Mouse (Mus musculus) liver, embryonic 14.5 days (tissue): Measurements from ENCODE around the gene Ptcd3. TPM values are rescaled to one million over a fixed set of nuclear protein-coding genes. Genes with fewer than 3 reads are reported as not detected.
A peak's percentile ranks its signal among the peaks of the same experiment; 100 is the strongest.

ENCODE experiments used
- ATAC-seq: fragments of 200-750 bp; cut with Nextera tagmentation; 2 replicates; pipeline ENCODE4 v1.8.0; 2017; ENCODE audit warnings: moderate number of reproducible peaks, mild to moderate bottlenecking, moderate library complexity; ENCODE audit not compliant: insufficient read depth
- DNase-seq, 3 experiments: peaks; one replicate each; pipeline ENCODE4 v3.0.0-alpha.2; 2012 to 2013; ENCODE audit warnings: low read depth in 3 of 3, low spot score in 3 of 3
- H3K27ac ChIP-seq: fragments of 300-500 bp; sonication (generic); 2 replicates; pipeline ENCODE4 v1.5.1; 2014; ENCODE audit warnings: moderate library complexity, mild to moderate bottlenecking, control low read depth, inconsistent platforms
- H3K27me3 ChIP-seq: fragments of 300-500 bp; sonication (generic); 2 replicates; pipeline ENCODE4 v1.6.1; 2014; ENCODE audit warnings: mild to moderate bottlenecking, low read length, moderate library complexity; ENCODE audit not compliant: control insufficient read depth, insufficient read depth
- H3K36me3 ChIP-seq: fragments of 300-500 bp; sonication (generic); replicated peaks from 2 replicates; pipeline ENCODE4 v1.6.1; 2014; ENCODE audit warnings: low read depth; ENCODE audit not compliant: control insufficient read depth, insufficient read depth
- H3K4me1 ChIP-seq, 2 experiments: fragments of 200-500 bp in 1 of 2; fragments of 300-500 bp in 1 of 2; sonication (generic) in 1 of 2; replicated peaks; 2 replicates each; pipeline ENCODE4 v1.6.1; 2012 to 2014; ENCODE audit warnings: antibody characterized with exemption in 1 of 2, inconsistent platforms in 1 of 2, low read length in 1 of 2; ENCODE audit not compliant: control insufficient read depth in 2 of 2, insufficient read depth in 2 of 2
- H3K4me2 ChIP-seq: fragments of 300-500 bp; sonication (generic); 2 replicates; pipeline ENCODE4 v1.6.1; 2014; ENCODE audit warnings: low read depth, mild to moderate bottlenecking, control low read depth, moderate library complexity
- H3K4me3 ChIP-seq, 2 experiments: fragments of 200-500 bp in 1 of 2; fragments of 300-500 bp in 1 of 2; sonication (generic) in 1 of 2; 2 replicates each; pipeline ENCODE4 v1.5.1; 2012 to 2014; ENCODE audit warnings: low read depth in 2 of 2, low read length in 2 of 2, mild to moderate bottlenecking in 2 of 2, control low read depth in 1 of 2, inconsistent platforms in 1 of 2, moderate library complexity in 1 of 2; ENCODE audit not compliant: insufficient read depth in 1 of 2
- H3K9ac ChIP-seq: fragments of 300-500 bp; sonication (generic); replicated peaks from 2 replicates; pipeline ENCODE4 v1.6.1; 2014; ENCODE audit warnings: mild to moderate bottlenecking, control low read depth, moderate library complexity
- H3K9me3 ChIP-seq: fragments of 300-500 bp; sonication (generic); 2 replicates; pipeline ENCODE4 v1.6.1; 2016; ENCODE audit warnings: low read length, mixed read lengths; ENCODE audit not compliant: control insufficient read depth
- CTCF ChIP-seq: IDR thresholded peaks from 2 replicates; pipeline ENCODE4 v1.5.1; 2016; ENCODE audit warnings: antibody characterized with exemption, low read depth, control low read depth
- EP300 ChIP-seq: IDR thresholded peaks from 2 replicates; pipeline ENCODE4 v1.6.1; 2016; ENCODE audit warnings: antibody characterized with exemption, low read depth
- WGBS: fragments of 180-500 bp; shearing (Covaris S2); extraction: QIAGEN DNeasy Blood & Tissue Kit; methylation state at CpG from one replicate; pipeline ENCODE4 v1.1.7; 2014; ENCODE audit not compliant: insufficient replicate concordance; 5-methylcytosine and 5-hydroxymethylcytosine counted together
- polyA plus RNA-seq, 2 experiments: library from polyadenylated mRNA; depleted of rRNA in 1 of 2; stranded (reverse) in 1 of 2; unstranded in 1 of 2; fragments of >200 nt; fragmentation: Nextera tagmentation in 1 of 2; extraction: Ambion mirVana in 1 of 2; gene quantifications; 2 replicates each; pipeline versions ENCODE4 v1.2.1 to v1.2.3; 2012 to 2014

Ptcd3 gene
- polyA plus RNA-seq, 2 experiments, result 29.4 to 55.6 TPM

DNA sequence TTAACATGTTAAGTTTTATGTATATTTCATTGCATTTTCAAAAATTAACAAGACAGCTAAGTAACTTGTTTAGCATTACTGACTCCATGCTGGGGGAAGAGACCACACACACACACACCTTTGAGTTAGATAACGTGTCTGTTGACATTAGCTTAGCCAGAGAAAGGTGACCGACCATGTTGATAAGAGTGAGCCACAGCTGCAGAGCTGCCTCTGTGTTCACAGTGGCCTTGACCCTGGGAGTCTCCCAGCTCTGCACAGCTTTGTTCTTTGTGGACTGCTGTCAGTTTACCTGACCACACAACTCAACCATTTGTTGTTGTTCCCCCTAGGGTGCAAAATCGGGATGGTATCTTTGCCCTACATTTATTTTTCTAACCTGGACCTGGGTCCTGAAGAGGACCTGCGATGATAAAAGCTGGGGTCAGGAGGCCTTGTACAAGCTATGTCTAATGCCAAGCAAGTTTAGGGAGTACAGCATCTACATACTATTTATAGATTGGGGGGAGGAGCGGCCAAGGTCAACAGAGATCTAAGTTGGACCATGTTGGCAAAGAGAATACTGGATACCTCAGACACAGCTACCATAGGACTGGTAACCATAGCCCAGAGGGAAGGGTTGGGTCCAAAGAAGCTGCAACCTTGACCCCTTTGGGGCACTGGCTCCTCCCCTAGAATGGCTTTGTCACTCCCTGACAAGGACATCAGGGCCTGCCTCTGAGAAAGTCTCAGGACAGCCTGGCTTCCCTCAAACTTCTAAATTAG lies 3.3 kb upstream of the Ptcd3 start:
- H3K9ac ChIP-seq, result no peak overlapping the region
- WGBS, result 43% methylated on average over 5 of the region's 5 CpGs
- TF ChIP-seq EP300 (no peak), CTCF (no peak)
- H3K4me2 ChIP-seq, result peak overlapping the region; percentile 28
- no peak overlapping the region for H3K27ac ChIP-seq
- peak; percentile 44 for ATAC-seq
- DNase-seq, result peak in 2 of 3 experiments; percentile 20 to 33
- no peak overlapping the region for H3K4me3 ChIP-seq
- H3K9me3 ChIP-seq, result no peaks in the 10 kb centered on the region
- peaks cover 15 to 29% of the 10 kb centered on the region in 2 experiments for H3K4me1 ChIP-seq
- no peaks in the 10 kb centered on the region for H3K27me3 ChIP-seq
- H3K36me3 ChIP-seq, result peaks cover 11% of the 10 kb centered on the region

- peak in 1 of 3 experiments; percentile 17 for DNase-seq
- WGBS, result 37% methylated on average over 6 of the region's 6 CpGs
- peaks cover 17% of the 10 kb centered on the region for H3K36me3 ChIP-seq
- peak overlapping the region; percentile 95 for H3K4me2 ChIP-seq
- H3K27ac ChIP-seq, result no peak overlapping the region
- peak overlapping the region; percentile 87 for H3K9ac ChIP-seq
- no peaks in the 10 kb centered on the region for H3K27me3 ChIP-seq
- ATAC-seq, result no peak
- H3K9me3 ChIP-seq, result no peaks in the 10 kb centered on the region
- H3K4me3 ChIP-seq, result peak overlapping the region; percentile 94 to 98
- peaks cover 17 to 29% of the 10 kb centered on the region in 2 experiments for H3K4me1 ChIP-seq
- TF ChIP-seq EP300, result no peak
- peak; percentile 26; the same call in 1 of the 2 replicates for TF ChIP-seq CTCF
These were observed 1.3 kb upstream of the Ptcd3 start for GRCm38 (mm10) chr6:71909840-71910239.

- Histone ChIP-seq H3K9ac (peak overlapping the region; percentile 87), H3K36me3 (peaks cover 21% of the 10 kb centered on the region), H3K27me3 (no peaks in the 10 kb centered on the region), H3K4me2 (peak overlapping the region; percentile 95), H3K4me3 (peak overlapping the region; percentile 94 to 98), H3K9me3 (no peaks in the 10 kb centered on the region), H3K27ac (no peak overlapping the region), H3K4me1 (peaks cover 17 to 29% of the 10 kb centered on the region in 2 experiments)
- ATAC-seq (no peak), DNase-seq (no peak)
- no peak for TF ChIP-seq CTCF
- TF ChIP-seq EP300, result no peak
- WGBS, result 12% methylated on average over 10 of the region's 10 CpGs
These were observed 834 bp upstream of the Ptcd3 start for GRCm38 (mm10) chr6:71909384-71909783.

DNA sequence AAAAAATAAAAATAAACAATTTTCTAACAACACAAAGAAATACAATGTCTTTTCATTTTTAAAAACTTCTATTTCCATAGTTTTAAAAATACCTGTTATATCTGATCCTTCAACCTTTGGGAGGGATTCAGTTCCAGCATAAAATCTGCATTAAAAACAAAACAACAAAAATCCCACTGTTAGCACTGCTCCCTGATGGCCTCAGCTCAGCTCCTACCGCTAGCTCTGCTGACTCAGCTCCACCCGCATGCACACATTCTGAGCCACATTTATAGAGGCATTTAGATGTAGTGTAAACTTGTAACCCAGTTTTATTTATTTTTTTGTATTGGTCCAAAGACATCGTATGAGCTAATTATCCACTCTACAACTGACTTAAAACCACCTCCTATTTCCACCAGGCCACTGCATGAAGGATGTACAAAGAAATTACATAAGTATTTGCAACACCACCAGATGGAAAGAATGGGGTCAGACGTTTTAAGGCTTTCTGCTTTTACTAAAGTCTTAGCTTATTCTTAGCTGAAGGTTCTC lies 781 bp downstream of the Ptcd3 start:
- peaks cover 17 to 28% of the 10 kb centered on the region in 2 experiments for H3K4me1 ChIP-seq
- H3K4me2 ChIP-seq, result peak overlapping the region; percentile 95
- DNase-seq (peak in 1 of 3 experiments; percentile 11), ATAC-seq (no peak)
- no peaks in the 10 kb centered on the region for H3K27me3 ChIP-seq
- peak overlapping the region; percentile 87 for H3K9ac ChIP-seq
- no peak overlapping the region for H3K27ac ChIP-seq
- H3K4me3 ChIP-seq, result peak overlapping the region; percentile 94 to 98
- TF ChIP-seq CTCF (no peak), EP300 (no peak)
- H3K9me3 ChIP-seq, result no peaks in the 10 kb centered on the region
- peaks cover 22% of the 10 kb centered on the region for H3K36me3 ChIP-seq
- WGBS, result 1% methylated on average over 4 of the region's 4 CpGs

DNA sequence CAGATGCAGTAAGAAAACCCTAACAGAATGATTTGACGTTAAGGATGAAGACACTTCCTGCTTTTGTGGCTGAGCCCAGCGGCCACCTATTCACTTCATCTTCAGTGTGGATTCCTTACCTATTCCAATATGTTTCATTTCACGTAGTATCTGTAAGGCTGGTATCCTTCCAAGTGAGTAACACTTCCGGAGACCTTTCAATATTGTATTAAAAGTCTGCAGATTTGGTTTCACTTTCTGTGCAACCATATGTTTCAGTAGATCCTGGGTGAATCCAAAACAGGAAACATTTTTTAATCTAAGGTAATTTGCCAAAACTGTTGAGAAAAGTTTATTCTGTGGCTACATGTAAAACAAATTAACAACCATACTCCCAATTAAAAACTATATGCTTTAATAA lies 15.3 kb downstream of the Ptcd3 start:
- H3K9me3 ChIP-seq, result no peaks in the 10 kb centered on the region
- H3K4me1 ChIP-seq, result no peaks in the 10 kb centered on the region
- no peaks in the 10 kb centered on the region for H3K27me3 ChIP-seq
- 78% methylated on average over 4 of the region's 4 CpGs for WGBS
- ATAC-seq (no peak), DNase-seq (no peak)
- H3K9ac ChIP-seq, result no peak overlapping the region
- H3K36me3 ChIP-seq, result peaks cover 72% of the 10 kb centered on the region
- no peak overlapping the region for H3K4me2 ChIP-seq
- no peak overlapping the region for H3K27ac ChIP-seq
- no peak overlapping the region for H3K4me3 ChIP-seq
- no peak for TF ChIP-seq EP300
- TF ChIP-seq CTCF, result no peak
